8 mouse cellular contexts compared by ENCODE assay signal in genomic region chr3:122419610-122420409, GRCm38 (mm10).
A peak's percentile ranks its signal among the peaks of the same experiment; 100 is the strongest.
DNase-seq lines count a peak whose midpoint lies in the region; ATAC-seq and TF ChIP-seq lines count a peak whose summit lies in the region.

No protein-coding gene starts in this region.

- H3K36me3 ChIP-seq in hindbrain, embryonic 11.5 days (ENCODE audit: control insufficient read depth, insufficient read depth, low read length), result no peaks in the 10 kb centered on the region

- ATAC-seq in hindbrain, embryonic 11.5 days (ENCODE audit: low FRiP score), result peak; percentile 91

- peak; percentile 86 for DNase-seq in Muller cell, postnatal 12 days (ENCODE audit: inconsistent ontology term)
- DNase-seq in cerebellum, adult 2 months, result peak; percentile 66 to 69
- DNase-seq in forelimb bud, embryonic 11.5 days (ENCODE audit: low read depth, low spot score), result peak; percentile 69
- DNase-seq in hindbrain, embryonic 11.5 days (ENCODE audit: low spot score), result peak; percentile 82
- DNase-seq in layer of hippocampus, postnatal 25 days (ENCODE audit: extremely low spot score in 1 of 2, low spot score in 1 of 2), result peak; percentile 15 to 33
- DNase-seq in lung, postnatal 4 days, result peak; percentile 85 to 90
- peak; percentile 79 for DNase-seq in retina, embryonic 14.5 days (ENCODE audit: low spot score)
- DNase-seq in urinary bladder, adult 18-20 months (ENCODE audit: low spot score in 2 of 2), result peak; percentile 71 to 80

- no peak for TF ChIP-seq POLR2A in cerebellum, adult 2 months (IDR thresholded peaks at IDR 0.05; ENCODE audit: borderline replicate concordance, insufficient read depth, low read length)

- WGBS in cerebellum, adult 2 months, result under 1% methylated on average over 63 of the region's 63 CpGs
- WGBS in hindbrain, embryonic 11.5 days, result under 1% methylated on average over 52 of the region's 63 CpGs

- H3K4me3 ChIP-seq in cerebellum, adult 2 months (replicated peaks; ENCODE audit: insufficient read depth, low read depth, low read length), result peak overlapping the region; percentile 63
- H3K4me3 ChIP-seq in hindbrain, embryonic 11.5 days (ENCODE audit: low read depth, low read length), result peak overlapping the region; percentile 61

- no peaks in the 10 kb centered on the region for H3K9me3 ChIP-seq in hindbrain, embryonic 11.5 days (ENCODE audit: control insufficient read depth, low read length)

- H3K4me2 ChIP-seq in hindbrain, embryonic 11.5 days (replicated peaks; ENCODE audit: low read depth, low read length), result peak overlapping the region; percentile 82

- H3K9ac ChIP-seq in hindbrain, embryonic 11.5 days (ENCODE audit: low read depth, low read length), result peak overlapping the region; percentile 75

- H3K27ac ChIP-seq in cerebellum, adult 2 months (ENCODE audit: insufficient read depth, low read length), result no peak overlapping the region
- peak overlapping the region; percentile 61 for H3K27ac ChIP-seq in hindbrain, embryonic 11.5 days (ENCODE audit: low read depth, low read length)

- no peaks in the 10 kb centered on the region for H3K4me1 ChIP-seq in cerebellum, adult 2 months (ENCODE audit: control insufficient read depth, insufficient read depth, low read length)
- peaks cover 2% of the 10 kb centered on the region for H3K4me1 ChIP-seq in hindbrain, embryonic 11.5 days (replicated peaks; ENCODE audit: control insufficient read depth, insufficient read depth, low read length)

- no peak for TF ChIP-seq CTCF in cerebellum, adult 2 months (IDR thresholded peaks at IDR 0.05; ENCODE audit: borderline replicate concordance, insufficient read depth, low read depth, low read length)

- no peaks in the 10 kb centered on the region for H3K27me3 ChIP-seq in cerebellum, adult 2 months (ENCODE audit: control insufficient read depth, insufficient read depth, low read length)
- peaks cover 6% of the 10 kb centered on the region; the same call in 1 of the 2 replicates for H3K27me3 ChIP-seq in hindbrain, embryonic 11.5 days (ENCODE audit: control insufficient read depth, insufficient read depth, low read length)

Comparison
In these comparisons a context has a peak if more than half of its experiments do, and no peak if none do; other contexts are left out.
1. DNase-seq: peak in every context shown above with its lines; median percentile 88 in lung, postnatal 4 days; 86 in Muller cell, postnatal 12 days; 82 in hindbrain, embryonic 11.5 days; 79 in retina, embryonic 14.5 days; 76 in urinary bladder, adult 18-20 months; 69 in forelimb bud, embryonic 11.5 days; 68 in cerebellum, adult 2 months; 24 in layer of hippocampus, postnatal 25 days.